ENCODE assay signal across 34 mouse cellular contexts in the genomic region with DNA sequence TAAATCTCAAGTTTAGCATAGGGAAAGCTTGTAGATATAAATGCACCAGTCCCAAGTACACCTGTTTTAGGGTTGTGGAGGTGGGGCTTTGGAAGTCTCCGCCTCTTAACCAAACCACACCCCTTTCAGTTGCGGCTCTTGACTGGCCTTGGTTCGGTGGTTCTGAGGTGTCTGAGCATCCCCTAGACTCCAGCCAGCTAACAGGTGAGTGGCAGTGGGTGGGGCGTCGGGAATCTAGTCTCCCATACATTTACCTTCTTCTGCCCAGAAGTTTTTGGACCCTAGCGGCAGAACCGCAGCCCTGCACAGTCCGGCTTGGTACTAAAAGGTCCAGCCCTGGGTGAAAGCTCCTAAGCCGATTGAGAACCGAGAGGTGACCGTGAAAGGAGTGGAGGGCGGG. TPM values are rescaled to one million over a fixed set of nuclear protein-coding genes. Genes with fewer than 3 reads are reported as not detected.
DNase-seq lines count a peak whose midpoint lies in the region; ATAC-seq and TF ChIP-seq lines count a peak whose summit lies in the region.
"Had no signal": no experiment of that assay in that cellular context is flagged by ENCODE, and none has a peak within 500 bp of the region (broad histone marks: within the 10 kb centered on the region; RNA-seq: fewer than 3 reads in every experiment).

No protein-coding gene starts in this region.

- H3K36me3 ChIP-seq in midbrain, embryonic 11.5 days (ENCODE audit: control insufficient read depth, insufficient read depth, low read length): no peaks in the 10 kb centered on the region
- H3K36me3 ChIP-seq in midbrain, embryonic 16.5 days (ENCODE audit: control insufficient read depth, insufficient read depth, low read length): no peaks in the 10 kb centered on the region
- H3K36me3 ChIP-seq in E14TG2a.4 (ENCODE audit: insufficient read depth, low read length): no peaks in the 10 kb centered on the region
- H3K36me3 ChIP-seq: forebrain, embryonic 10.5 days; G1E; hindbrain, embryonic 12.5 days; hindbrain, embryonic 15.5 days had no signal

- H3K9ac ChIP-seq in midbrain, embryonic 11.5 days (ENCODE audit: low read length): no peak overlapping the region
- no peak overlapping the region for H3K9ac ChIP-seq in midbrain, embryonic 16.5 days (ENCODE audit: low read depth, low read length)
- H3K9ac ChIP-seq: forebrain, embryonic 13.5 days; hindbrain, embryonic 12.5 days; hindbrain, embryonic 15.5 days had no signal

- no peaks in the 10 kb centered on the region for H3K9me3 ChIP-seq in midbrain, embryonic 11.5 days (ENCODE audit: control insufficient read depth, low read length)
- H3K9me3 ChIP-seq in midbrain, embryonic 16.5 days (replicated peaks; ENCODE audit: control insufficient read depth, low read length, poor library complexity, severe bottlenecking): no peaks in the 10 kb centered on the region; the same call in 1 of the 2 replicates
- H3K9me3 ChIP-seq in E14TG2a.4 (ENCODE audit: low read length): no peaks in the 10 kb centered on the region
- H3K9me3 ChIP-seq: forebrain, embryonic 10.5 days; forebrain, embryonic 13.5 days; hindbrain, embryonic 12.5 days; hindbrain, embryonic 15.5 days had no signal

- H3K27ac ChIP-seq in layer of hippocampus, adult 2 months: no peak overlapping the region
- no peak overlapping the region for H3K27ac ChIP-seq in midbrain, embryonic 11.5 days (ENCODE audit: low read depth, low read length)
- H3K27ac ChIP-seq in midbrain, embryonic 16.5 days (ENCODE audit: low read length): no peak overlapping the region
- H3K27ac ChIP-seq: forebrain, embryonic 10.5 days; forebrain, embryonic 13.5 days; hindbrain, embryonic 12.5 days; hindbrain, embryonic 15.5 days had no signal

- ATAC-seq in midbrain, embryonic 11.5 days (ENCODE audit: low FRiP score): no peak
- no peak for ATAC-seq in midbrain, embryonic 16.5 days
- ATAC-seq: activated CD4-positive, CD25-positive, alpha-beta regulatory T cell, adult 4 months; CD4-positive, CD25-positive, alpha-beta regulatory T cell, adult 4 months; forebrain, embryonic 13.5 days; forebrain, embryonic 16.5 days; Patski had no signal

- peaks cover 18% of the 10 kb centered on the region; the same call in 1 of the 2 replicates for H3K4me1 ChIP-seq in midbrain, embryonic 11.5 days (ENCODE audit: control insufficient read depth, insufficient read depth, low read length)
- H3K4me1 ChIP-seq in midbrain, embryonic 16.5 days (ENCODE audit: control insufficient read depth, insufficient read depth, low read length): peaks cover 22% of the 10 kb centered on the region; the same call in 1 of the 2 replicates
- peaks cover 46% of the 10 kb centered on the region for H3K4me1 ChIP-seq in E14TG2a.4 (replicated peaks; ENCODE audit: low read depth, low read length)

- H3K4me3 ChIP-seq in layer of hippocampus, adult 2 months: no peak overlapping the region
- no peak overlapping the region for H3K4me3 ChIP-seq in midbrain, embryonic 11.5 days (ENCODE audit: low read depth, low read length)
- no peak overlapping the region for H3K4me3 ChIP-seq in midbrain, embryonic 16.5 days (ENCODE audit: low read depth, low read length)
- H3K4me3 ChIP-seq in E14TG2a.4 (replicated peaks; ENCODE audit: low read length): peak overlapping the region; percentile 39; the same call in 1 of the 2 replicates
- H3K4me3 ChIP-seq: forebrain, embryonic 10.5 days; forebrain, embryonic 13.5 days; hindbrain, embryonic 12.5 days; hindbrain, embryonic 15.5 days had no signal

- TF ChIP-seq CTCF in layer of hippocampus, adult 2 months (conservative IDR thresholded peaks at IDR 0.05): peak; percentile 17; the same call in 1 of the 2 replicates
- no peak for TF ChIP-seq CTCF in E14TG2a.4 (conservative IDR thresholded peaks at IDR 0.05; ENCODE audit: low read length)

- 17% methylated on average over 12 of the region's 12 CpGs for WGBS in midbrain, embryonic 11.5 days
- 13% methylated on average over 12 of the region's 12 CpGs for WGBS in midbrain, embryonic 16.5 days

- no peak overlapping the region for H3K4me2 ChIP-seq in midbrain, embryonic 11.5 days
- no peak overlapping the region for H3K4me2 ChIP-seq in midbrain, embryonic 16.5 days (ENCODE audit: low read length)
- H3K4me2 ChIP-seq: forebrain, embryonic 13.5 days; heart, embryonic 11.5 days; hindbrain, embryonic 12.5 days; hindbrain, embryonic 15.5 days had no signal

- peaks cover 31% of the 10 kb centered on the region for H3K27me3 ChIP-seq in midbrain, embryonic 11.5 days (ENCODE audit: control insufficient read depth, insufficient read depth, low read length)
- peaks cover 21% of the 10 kb centered on the region for H3K27me3 ChIP-seq in midbrain, embryonic 16.5 days (ENCODE audit: control insufficient read depth, insufficient read depth, low read depth, low read length)
- H3K27me3 ChIP-seq in E14TG2a.4 (ENCODE audit: insufficient read depth, low read length): peaks cover 58% of the 10 kb centered on the region

- DNase-seq in layer of hippocampus, adult 2 months (ENCODE audit: low spot score in 2 of 2): no peak
- no peak for DNase-seq in layer of hippocampus, adult 18-20 months (ENCODE audit: low spot score in 2 of 2)
- DNase-seq in midbrain, embryonic 11.5 days (ENCODE audit: low spot score, missing footprints): peak; percentile 73
- DNase-seq in ZHBTc4 (ENCODE audit: low read depth, low spot score): peak; percentile 47
- no peak for DNase-seq in urinary bladder, postnatal 10 days (ENCODE audit: low spot score)
- DNase-seq: adrenal gland, postnatal 10 days; adrenal gland, postnatal 36 days; cerebellum, adult 18-20 months; cerebellum, adult 9-10 months; cerebellum, postnatal 14 days; gastrocnemius, postnatal 10 days; gastrocnemius, postnatal 36 days had no signal

RNA-seq across cellular contexts. Expression of a gene that starts 3.0 kb away (rescaled TPM):
- 1 to 10 TPM; 1.1 TPM for total RNA-seq in layer of hippocampus, adult 2 months (2021)
- 1 to 10 TPM in 1 of 2 experiments, under 1 TPM in 1; 0.87 to 1.1 TPM for total RNA-seq in layer of hippocampus, adult 18-20 months (2021)
- 0.15 TPM in 1 of 2 replicates, not detected in the other for polyA plus RNA-seq in midbrain, embryonic 11.5 days (2014; fragmentation: Nextera tagmentation; extraction: Ambion mirVana)
- 2.8 and 3.3 TPM in 2 replicates for polyA plus RNA-seq in midbrain, embryonic 16.5 days (2015; fragmentation: Nextera tagmentation; extraction: Ambion mirVana)
- total RNA-seq: adrenal gland, postnatal 36 days; gastrocnemius, adult 18-20 months; gastrocnemius, postnatal 10 days; gastrocnemius, postnatal 36 days; granulocyte monocyte progenitor cell, adult 5-6 weeks; heart, adult 8-10 months; heart, postnatal 25 days; hematopoietic stem cell, adult 5-6 weeks had no signal
- polyA plus RNA-seq: activated CD4-positive, CD25-positive, alpha-beta regulatory T cell, adult 4 months; CD4-positive, CD25-positive, alpha-beta regulatory T cell, adult 4 months; embryonic facial prominence, embryonic 11.5 days; embryonic facial prominence, embryonic 14.5 days; G1E; heart, embryonic 11.5 days had no signal

RNA-seq across cellular contexts. Expression of a gene that starts 12.6 kb away (rescaled TPM):
- total RNA-seq in layer of hippocampus, adult 2 months (2021): 10 to 100 TPM; 78.9 to 85.5 TPM
- 10 to 100 TPM; 71.8 to 73.3 TPM for total RNA-seq in layer of hippocampus, adult 18-20 months (2021)
- 8.8 and 10.2 TPM in 2 replicates for polyA plus RNA-seq in midbrain, embryonic 11.5 days (2014; fragmentation: Nextera tagmentation; extraction: Ambion mirVana)
- 85.7 and 86.1 TPM in 2 replicates for polyA plus RNA-seq in midbrain, embryonic 16.5 days (2015; fragmentation: Nextera tagmentation; extraction: Ambion mirVana)
- total RNA-seq: gastrocnemius, postnatal 36 days; granulocyte monocyte progenitor cell, adult 5-6 weeks had no signal
- polyA plus RNA-seq: C2C12; heart, postnatal 0 days had no signal

RNA-seq across cellular contexts. Expression of a gene that starts 19.5 kb away (rescaled TPM):
- total RNA-seq in layer of hippocampus, adult 2 months (2021): not detected
- not detected for total RNA-seq in layer of hippocampus, adult 18-20 months (2021)
- not detected in 2 replicates for polyA plus RNA-seq in midbrain, embryonic 11.5 days (2014; fragmentation: Nextera tagmentation; extraction: Ambion mirVana)
- not detected in 2 replicates for polyA plus RNA-seq in midbrain, embryonic 16.5 days (2015; fragmentation: Nextera tagmentation; extraction: Ambion mirVana)
- total RNA-seq: G1E; gastrocnemius, adult 18-20 months; gastrocnemius, postnatal 10 days; gastrocnemius, postnatal 36 days; granulocyte monocyte progenitor cell, adult 5-6 weeks; heart, postnatal 25 days; hematopoietic stem cell, adult 5-6 weeks had no signal
- polyA plus RNA-seq: activated CD4-positive, CD25-positive, alpha-beta regulatory T cell, adult 4 months; C2C12; CD4-positive, CD25-positive, alpha-beta regulatory T cell, adult 4 months; embryonic facial prominence, embryonic 11.5 days; embryonic facial prominence, embryonic 14.5 days; forebrain, embryonic 10.5 days; forebrain, embryonic 13.5 days; forebrain, embryonic 16.5 days; G1E; heart, embryonic 11.5 days; heart, embryonic 14.5 days; heart, postnatal 0 days; hindbrain, embryonic 12.5 days; hindbrain, embryonic 15.5 days had no signal

RNA-seq across cellular contexts. Expression of a gene that starts 19.6 kb away (rescaled TPM):
- total RNA-seq in layer of hippocampus, adult 2 months (2021): 100 to 1,000 TPM; 323 to 345 TPM
- total RNA-seq in layer of hippocampus, adult 18-20 months (2021): 100 to 1,000 TPM; 319 to 358 TPM
- 1,298 and 1,349 TPM in 2 replicates for polyA plus RNA-seq in midbrain, embryonic 11.5 days (2014; fragmentation: Nextera tagmentation; extraction: Ambion mirVana)
- 1,134 and 1,161 TPM in 2 replicates for polyA plus RNA-seq in midbrain, embryonic 16.5 days (2015; fragmentation: Nextera tagmentation; extraction: Ambion mirVana)

RNA-seq across cellular contexts. Expression of a gene that starts 19.8 kb away (rescaled TPM):
- total RNA-seq in layer of hippocampus, adult 2 months (2021): 10 to 100 TPM; 43.0 to 46.9 TPM
- total RNA-seq in layer of hippocampus, adult 18-20 months (2021): 10 to 100 TPM; 41.8 to 46.2 TPM
- polyA plus RNA-seq in midbrain, embryonic 11.5 days (2014; fragmentation: Nextera tagmentation; extraction: Ambion mirVana): 113 and 121 TPM in 2 replicates
- 47.9 and 51.3 TPM in 2 replicates for polyA plus RNA-seq in midbrain, embryonic 16.5 days (2015; fragmentation: Nextera tagmentation; extraction: Ambion mirVana)

Comparison
In these comparisons a context has a peak if more than half of its experiments do, and no peak if none do; other contexts are left out.
1. DNase-seq: peak in midbrain, embryonic 11.5 days (single experiment) and ZHBTc4 (single experiment); none in layer of hippocampus, adult 2 months (0 of 2), layer of hippocampus, adult 18-20 months (0 of 2) and urinary bladder, postnatal 10 days (single experiment).